Mouse (Mus musculus): ENCODE results near the gene Meis2. TPM values are rescaled to one million over a fixed set of nuclear protein-coding genes. Genes with fewer than 3 reads are reported as not detected.

Gene Meis2
- polyA plus RNA-seq, 1 experiment from 2014 or later = 22.6 TPM

DNA sequence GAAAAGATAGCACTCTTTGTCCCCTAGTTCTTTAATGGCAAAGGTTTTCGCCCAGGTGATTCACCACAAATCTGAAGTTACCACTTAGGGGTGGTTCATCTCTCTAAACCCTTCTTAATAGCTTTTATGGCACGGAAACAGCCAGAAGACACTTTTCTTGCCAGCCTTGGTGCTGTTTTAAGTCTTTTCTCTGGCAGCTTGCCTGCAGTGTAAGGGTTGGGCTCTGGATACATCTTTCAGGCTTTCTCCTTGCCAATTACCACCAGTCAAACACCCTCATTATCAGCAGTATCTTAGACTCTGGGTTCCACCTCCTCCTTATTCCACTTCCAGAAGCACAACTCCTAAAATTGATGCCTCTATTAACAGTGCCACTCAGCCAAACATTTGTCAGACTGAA lies 229.6 kb downstream of the Meis2 start:
- no peak overlapping the region for H3K4me2 ChIP-seq (ENCODE audit: low read depth, low read length)
- H3K27ac ChIP-seq (ENCODE audit: low read length) = no peak overlapping the region
- H3K4me1 ChIP-seq (ENCODE audit: control insufficient read depth, insufficient read depth, low read length) = no peaks in the 10 kb centered on the region
- no peak overlapping the region for H3K4me3 ChIP-seq (ENCODE audit: low read length)
- H3K36me3 ChIP-seq (ENCODE audit: control insufficient read depth, insufficient read depth) = no peaks in the 10 kb centered on the region
- WGBS = 59% methylated on average over 2 of the region's 2 CpGs
- H3K9me3 ChIP-seq (replicated peaks; ENCODE audit: control insufficient read depth, low read length) = no peaks in the 10 kb centered on the region; the same call in 1 of the 2 replicates
- ATAC-seq (replicated peaks; ENCODE audit: extremely low read depth, insufficient read depth, low FRiP score) = no peak
- no peaks in the 10 kb centered on the region for H3K27me3 ChIP-seq (ENCODE audit: control insufficient read depth, insufficient read depth, low read length)
- H3K9ac ChIP-seq (ENCODE audit: low read length) = no peak overlapping the region

DNA sequence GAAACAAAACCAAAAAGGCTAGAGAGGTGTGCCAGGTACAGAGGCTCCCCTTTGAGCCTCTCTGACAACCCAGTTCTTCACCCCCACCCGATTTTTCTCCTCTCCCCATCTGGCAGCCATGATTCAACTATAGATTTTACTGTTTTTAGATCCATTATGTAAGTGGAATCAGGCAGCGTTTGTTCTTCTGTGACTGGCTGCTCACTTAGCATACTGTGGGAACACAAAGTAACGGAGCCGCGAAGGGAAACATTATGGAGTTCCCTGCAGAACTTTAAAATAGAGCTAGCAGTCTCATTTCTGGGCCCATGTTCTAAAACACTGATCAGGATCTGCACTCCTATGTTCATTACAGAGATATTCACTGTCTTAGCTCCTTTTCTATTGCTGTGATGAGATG lies 243.3 kb downstream of the Meis2 start:
- Histone ChIP-seq H3K4me1 (ENCODE audit: control insufficient read depth, insufficient read depth, low read length) (no peaks in the 10 kb centered on the region), H3K9me3 (replicated peaks; ENCODE audit: control insufficient read depth, low read length) (no peaks in the 10 kb centered on the region), H3K9ac (ENCODE audit: low read length) (no peak overlapping the region), H3K27ac (ENCODE audit: low read length) (no peak overlapping the region), H3K27me3 (ENCODE audit: control insufficient read depth, insufficient read depth, low read length) (no peaks in the 10 kb centered on the region), H3K4me3 (ENCODE audit: low read length) (no peak overlapping the region), H3K36me3 (ENCODE audit: control insufficient read depth, insufficient read depth) (no peaks in the 10 kb centered on the region), H3K4me2 (ENCODE audit: low read depth, low read length) (no peak overlapping the region)
- ATAC-seq (replicated peaks; ENCODE audit: extremely low read depth, insufficient read depth, low FRiP score) = no peak
- 86% methylated on average over 5 of the region's 5 CpGs for WGBS

DNA sequence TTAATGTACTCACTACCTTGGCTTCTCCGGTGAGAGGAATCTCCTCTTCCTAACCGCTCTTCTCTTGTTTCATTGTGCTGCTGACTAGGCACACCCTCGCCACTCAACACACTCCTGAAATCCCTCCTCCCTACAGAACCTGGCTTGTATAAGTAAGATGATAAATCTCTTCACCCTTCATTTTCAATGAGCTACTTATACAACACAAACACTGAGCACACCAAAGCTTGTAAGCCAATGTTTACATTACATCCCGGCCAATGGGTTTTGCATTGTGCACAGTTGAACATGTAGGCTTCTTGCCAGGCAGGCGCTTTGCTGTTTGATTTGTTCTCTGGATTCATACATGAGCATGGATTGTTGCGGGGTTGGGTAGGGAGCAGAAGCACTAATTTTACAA lies 247.7 kb downstream of the Meis2 start:
- Histone ChIP-seq H3K4me2 (ENCODE audit: low read depth, low read length) (no peak overlapping the region), H3K9ac (ENCODE audit: low read length) (no peak overlapping the region), H3K27me3 (ENCODE audit: control insufficient read depth, insufficient read depth, low read length) (no peaks in the 10 kb centered on the region), H3K36me3 (ENCODE audit: control insufficient read depth, insufficient read depth) (no peaks in the 10 kb centered on the region), H3K4me3 (ENCODE audit: low read length) (no peak overlapping the region), H3K9me3 (replicated peaks; ENCODE audit: control insufficient read depth, low read length) (no peaks in the 10 kb centered on the region), H3K27ac (ENCODE audit: low read length) (no peak overlapping the region), H3K4me1 (ENCODE audit: control insufficient read depth, insufficient read depth, low read length) (peaks cover 10% of the 10 kb centered on the region)
- 79% methylated on average over 6 of the region's 6 CpGs for WGBS
- ATAC-seq (replicated peaks; ENCODE audit: extremely low read depth, insufficient read depth, low FRiP score) = no peak

DNA sequence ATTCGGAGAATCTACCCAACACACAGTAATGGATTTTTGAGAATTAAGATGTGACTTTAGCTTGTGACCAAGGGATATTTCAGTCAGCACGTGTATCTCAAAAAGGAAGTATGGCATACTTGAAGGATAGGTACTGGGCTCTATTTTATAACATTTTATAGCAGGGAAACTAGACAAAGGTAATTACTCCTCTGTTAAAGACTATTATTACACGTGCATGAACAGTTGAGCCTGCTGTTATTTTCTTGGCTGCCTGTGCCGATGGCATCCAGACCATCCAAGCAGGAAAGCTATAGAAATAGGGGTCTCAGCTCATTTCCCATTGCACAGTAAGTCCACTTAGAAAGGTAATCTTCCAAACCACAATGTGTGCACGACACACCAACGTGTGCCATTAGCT lies 251.9 kb downstream of the Meis2 start:
- no peak overlapping the region; the same call in 1 of the 2 replicates for H3K4me3 ChIP-seq (ENCODE audit: low read length)
- H3K36me3 ChIP-seq (ENCODE audit: control insufficient read depth, insufficient read depth) = no peaks in the 10 kb centered on the region
- 61% methylated on average over 6 of the region's 6 CpGs for WGBS
- peaks cover 13% of the 10 kb centered on the region for H3K4me1 ChIP-seq (ENCODE audit: control insufficient read depth, insufficient read depth, low read length)
- ATAC-seq (replicated peaks; ENCODE audit: extremely low read depth, insufficient read depth, low FRiP score) = no peak
- H3K27ac ChIP-seq (ENCODE audit: low read length) = peak overlapping the region; percentile 67
- H3K9ac ChIP-seq (ENCODE audit: low read length) = peak overlapping the region; percentile 46
- H3K27me3 ChIP-seq (ENCODE audit: control insufficient read depth, insufficient read depth, low read length) = no peaks in the 10 kb centered on the region
- peak overlapping the region; percentile 56 for H3K4me2 ChIP-seq (ENCODE audit: low read depth, low read length)
- H3K9me3 ChIP-seq (replicated peaks; ENCODE audit: control insufficient read depth, low read length) = no peaks in the 10 kb centered on the region

DNA sequence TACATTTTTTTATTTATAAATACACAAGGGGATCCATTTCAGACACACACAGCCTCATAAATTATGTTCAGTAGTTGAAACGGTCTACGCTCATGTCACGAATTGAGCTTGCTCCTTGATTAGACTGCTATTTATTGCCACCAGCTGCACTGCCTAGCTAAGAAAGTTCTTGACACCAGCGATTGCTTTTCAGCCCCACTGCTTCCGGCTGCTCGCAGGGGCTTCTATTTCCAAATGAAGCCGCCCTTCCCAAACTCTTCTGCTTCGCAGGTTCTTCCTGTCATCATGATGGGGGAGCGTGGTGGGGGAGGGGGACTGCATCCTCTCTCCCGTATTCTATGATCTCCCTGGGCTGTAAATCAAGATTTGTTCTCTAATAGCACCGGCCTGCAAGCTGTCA lies 252.3 kb downstream of the Meis2 start:
- ATAC-seq (replicated peaks; ENCODE audit: extremely low read depth, insufficient read depth, low FRiP score) = peak; percentile 55; the same call in 1 of the 2 replicates
- H3K4me1 ChIP-seq (ENCODE audit: control insufficient read depth, insufficient read depth, low read length) = peaks cover 16% of the 10 kb centered on the region
- H3K27me3 ChIP-seq (ENCODE audit: control insufficient read depth, insufficient read depth, low read length) = no peaks in the 10 kb centered on the region
- no peaks in the 10 kb centered on the region for H3K36me3 ChIP-seq (ENCODE audit: control insufficient read depth, insufficient read depth)
- H3K4me2 ChIP-seq (ENCODE audit: low read depth, low read length) = peak overlapping the region; percentile 56
- 18% methylated on average over 11 of the region's 11 CpGs for WGBS
- H3K27ac ChIP-seq (ENCODE audit: low read length) = peak overlapping the region; percentile 67
- peak overlapping the region; percentile 18; the same call in 1 of the 2 replicates for H3K4me3 ChIP-seq (ENCODE audit: low read length)
- peak overlapping the region; percentile 46 for H3K9ac ChIP-seq (ENCODE audit: low read length)
- H3K9me3 ChIP-seq (replicated peaks; ENCODE audit: control insufficient read depth, low read length) = no peaks in the 10 kb centered on the region

Measured in heart, embryonic 16.5 days (tissue).